Mouse (Mus musculus) liver, adult 2 months (tissue): ENCODE results near the gene Tbc1d16.

ENCODE experiments used
- CTCF ChIP-seq: fragments of 200-500 bp; IDR thresholded peaks from 2 replicates; pipeline ENCODE4 v1.5.1; 2011; ENCODE audit warnings: low read depth, low read length, control low read depth
- POLR2A ChIP-seq: fragments of 200-500 bp; IDR thresholded peaks from 2 replicates; pipeline ENCODE4 v1.6.1; 2011; ENCODE audit warnings: low read length, control low read depth; ENCODE audit not compliant: insufficient read depth; ENCODE audit errors: extremely low read depth

DNA sequence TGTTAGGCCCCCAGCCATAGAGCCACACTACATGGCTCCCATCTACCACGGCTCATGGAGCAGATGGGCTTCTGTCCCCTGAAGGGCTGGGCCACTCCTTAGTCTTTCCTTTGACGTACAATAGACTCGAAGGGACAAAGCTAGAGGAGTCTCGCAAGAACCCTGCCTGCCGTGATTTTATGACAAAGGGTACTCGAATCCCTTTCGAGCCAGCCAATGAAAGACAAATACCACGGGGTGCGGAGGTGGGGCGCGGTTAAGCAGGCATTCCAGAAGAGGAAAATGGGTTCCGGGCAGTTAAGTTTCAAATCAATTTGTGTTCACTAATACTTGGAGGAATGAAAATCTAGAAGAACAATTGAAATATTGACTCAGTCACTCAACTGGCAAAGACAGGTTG is 11.2 kb upstream of the Tbc1d16 start:
- TF ChIP-seq POLR2A (no peak), CTCF (no peak)
